Mouse (Mus musculus): ENCODE data around the gene Traf3. TPM values are rescaled to one million over a fixed set of nuclear protein-coding genes. Genes with fewer than 3 reads are reported as not detected.

The Traf3 gene
- total RNA-seq, 4 experiments from 2014 or later: 48.0 to 54.3 (median 53.3) TPM

DNA sequence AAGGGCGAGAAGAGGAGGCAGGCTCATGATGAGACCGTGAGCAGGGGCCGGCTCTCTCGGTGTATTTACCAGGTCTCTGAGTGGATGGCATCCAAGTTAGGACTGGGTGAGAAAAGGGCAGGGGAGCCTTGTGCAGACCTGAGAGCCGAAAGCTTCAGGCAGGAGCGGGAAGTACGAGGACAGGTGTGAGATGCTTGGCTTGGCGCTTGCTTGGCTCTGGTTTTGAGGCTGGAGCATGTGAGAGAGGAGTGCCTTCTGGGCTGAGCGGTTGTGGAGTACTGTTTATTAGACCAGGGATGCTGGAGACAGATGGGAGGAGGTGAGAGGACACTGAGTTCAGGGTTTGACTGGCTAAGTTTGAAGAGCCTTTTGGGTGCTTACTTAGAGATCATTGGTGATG, 27.2 kb downstream of the Traf3 start:
- no peak for DNase-seq (ENCODE audit: low spot score in 2 of 2)

- no peak for DNase-seq (ENCODE audit: low spot score in 2 of 2)
Measured at GRCm38 (mm10) chr12:111196548-111196947, 30.4 kb downstream of the Traf3 start.

- peak in 1 of 2 experiments; percentile 27 for DNase-seq (ENCODE audit: low spot score in 2 of 2)
Measured at GRCm38 (mm10) chr12:111203076-111203475, 36.9 kb downstream of the Traf3 start.

DNA sequence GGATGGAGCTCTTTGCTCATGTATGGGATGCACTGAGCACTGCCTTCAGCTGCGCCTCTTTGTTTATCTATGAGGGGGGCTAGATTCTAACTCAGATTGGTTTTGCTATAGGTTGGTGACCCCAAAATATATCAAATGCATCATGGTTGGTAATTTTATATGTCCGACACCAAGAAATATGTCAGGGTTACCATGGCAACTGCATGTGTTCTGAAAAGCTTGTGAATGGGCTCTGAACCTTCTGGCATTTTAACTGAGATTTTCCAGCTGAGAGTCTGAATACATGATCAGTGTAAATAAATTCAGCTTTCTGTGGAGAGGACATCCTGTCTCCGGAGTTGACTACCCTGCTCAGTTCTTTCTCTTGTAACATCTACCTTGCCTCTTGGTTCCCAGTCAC, 37.8 kb downstream of the Traf3 start:
- no peak for DNase-seq (ENCODE audit: low spot score in 2 of 2)

GRCm38 (mm10) chr12:111207641-111208040, 41.5 kb downstream of the Traf3 start:
- no peak for DNase-seq (ENCODE audit: low spot score in 2 of 2)

DNA sequence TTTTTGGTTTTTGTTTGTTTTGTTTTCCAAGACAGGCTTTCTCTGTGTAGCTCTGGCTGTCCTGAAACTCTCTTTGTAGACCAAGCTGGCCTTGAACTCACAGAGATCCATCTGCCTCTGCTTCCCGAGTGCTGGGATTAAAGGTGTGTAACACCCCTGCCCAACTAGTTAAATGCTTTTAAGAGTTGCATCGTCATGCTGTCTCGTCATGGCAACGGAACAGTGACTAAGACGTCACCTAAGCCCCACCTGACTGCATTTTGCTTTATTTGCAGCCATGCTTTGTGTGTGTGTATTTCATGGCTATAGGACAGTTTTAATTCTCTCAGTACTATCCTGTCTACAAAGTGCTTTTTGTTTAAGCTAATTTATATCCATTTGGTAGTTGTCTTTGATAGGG, 45.6 kb downstream of the Traf3 start:
- no peak for DNase-seq (ENCODE audit: low spot score in 2 of 2)

GRCm38 (mm10) chr12:111218867-111219266, 52.7 kb downstream of the Traf3 start:
- no peak for DNase-seq (ENCODE audit: low spot score in 2 of 2)

DNA sequence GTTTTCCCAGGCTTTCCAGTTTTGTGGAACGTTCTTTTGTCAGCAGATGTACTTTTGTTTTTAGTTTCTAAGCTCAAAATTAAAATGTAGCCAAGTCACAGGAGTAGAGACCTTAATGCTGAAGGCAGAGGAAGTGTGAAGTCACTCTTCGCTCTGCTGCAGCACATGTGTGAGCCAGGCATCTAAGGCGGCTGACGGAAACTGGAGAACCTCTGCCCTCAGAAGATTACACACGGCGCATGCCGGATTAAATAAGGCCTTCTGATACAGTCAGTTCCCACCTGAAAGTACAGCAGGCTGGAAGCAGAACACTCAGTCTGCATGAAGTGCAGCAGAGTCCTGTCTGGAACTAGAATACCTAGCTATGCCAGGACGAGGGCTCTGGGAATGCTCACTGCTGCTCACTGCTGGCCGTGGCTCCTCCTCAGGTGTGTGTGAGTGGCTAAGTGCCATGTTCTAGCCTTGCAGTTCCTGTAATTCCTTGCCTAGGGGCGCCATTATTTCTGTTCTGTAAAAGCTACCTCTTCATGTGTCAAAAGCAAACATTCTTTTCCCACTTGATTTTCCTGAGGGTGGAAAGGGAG, 59.1 kb downstream of the Traf3 start:
- DNase-seq (ENCODE audit: low spot score in 2 of 2): no peak

- DNase-seq (ENCODE audit: low spot score in 2 of 2): no peak
Measured at GRCm38 (mm10) chr12:111227410-111227809, 61.2 kb downstream of the Traf3 start.

DNA sequence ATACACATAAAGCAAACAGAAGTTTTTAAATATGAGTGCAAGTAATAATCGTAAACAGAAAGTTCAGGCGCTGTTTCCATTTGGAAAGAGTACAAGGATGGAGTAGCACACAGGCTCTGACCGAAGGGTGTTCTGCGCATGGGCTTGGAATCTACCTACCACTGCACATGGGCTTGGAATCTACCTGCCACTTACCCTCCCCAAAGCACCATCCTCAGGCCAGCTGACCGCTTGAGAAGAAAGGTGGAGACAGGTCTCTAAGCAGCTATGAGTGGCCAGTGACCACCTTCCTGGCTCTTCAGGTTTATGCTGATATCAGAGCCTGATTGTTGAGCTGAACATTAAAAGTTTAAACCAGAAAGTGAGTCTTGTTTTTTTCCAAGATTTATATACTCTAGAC, 62.3 kb downstream of the Traf3 start:
- DNase-seq (ENCODE audit: low spot score in 2 of 2): no peak

DNA sequence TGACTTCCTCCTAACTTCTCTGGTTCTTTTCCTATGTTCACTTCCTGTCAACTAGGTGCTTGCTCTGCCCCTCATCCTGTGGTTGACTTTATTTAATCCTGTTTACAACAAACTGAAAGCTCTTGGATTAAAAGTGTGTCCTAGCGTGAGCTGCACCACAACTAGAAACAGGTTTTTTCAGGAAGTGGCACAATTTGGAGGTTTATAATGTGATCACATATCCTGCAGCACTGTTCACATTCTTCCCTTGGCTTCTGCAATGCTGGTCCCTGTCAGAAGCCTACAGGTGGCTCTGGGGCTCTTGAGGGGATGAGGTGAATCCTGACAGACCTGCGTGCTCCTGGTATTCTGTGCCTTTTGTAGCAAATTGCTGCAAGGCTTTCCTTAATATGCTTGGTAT, 64.6 kb downstream of the Traf3 start:
- no peak for DNase-seq (ENCODE audit: low spot score in 2 of 2)

GRCm38 (mm10) chr12:111233798-111234197, 67.6 kb downstream of the Traf3 start:
- no peak for DNase-seq (ENCODE audit: low spot score in 2 of 2)

DNA sequence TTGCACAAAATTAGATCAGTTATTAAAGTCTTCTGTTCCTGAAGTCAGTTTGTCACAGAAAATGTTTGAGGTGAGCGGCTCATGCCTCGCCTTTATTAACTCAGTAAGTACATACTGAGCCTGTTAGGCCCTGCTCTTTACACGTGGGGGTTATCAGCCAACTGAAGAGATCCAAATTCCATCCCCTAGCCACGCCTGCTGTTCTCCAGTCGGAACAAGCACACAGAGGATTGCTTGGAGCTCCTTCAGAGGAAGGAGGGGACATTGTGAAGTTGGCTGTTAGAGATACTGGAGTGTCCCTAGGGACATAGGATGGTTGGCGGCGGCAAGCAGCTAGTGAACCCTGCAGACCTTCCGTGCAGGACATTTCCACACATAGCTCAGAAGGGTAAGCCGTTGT, 68.2 kb downstream of the Traf3 start:
- no peak for DNase-seq (ENCODE audit: low spot score in 2 of 2)

DNA sequence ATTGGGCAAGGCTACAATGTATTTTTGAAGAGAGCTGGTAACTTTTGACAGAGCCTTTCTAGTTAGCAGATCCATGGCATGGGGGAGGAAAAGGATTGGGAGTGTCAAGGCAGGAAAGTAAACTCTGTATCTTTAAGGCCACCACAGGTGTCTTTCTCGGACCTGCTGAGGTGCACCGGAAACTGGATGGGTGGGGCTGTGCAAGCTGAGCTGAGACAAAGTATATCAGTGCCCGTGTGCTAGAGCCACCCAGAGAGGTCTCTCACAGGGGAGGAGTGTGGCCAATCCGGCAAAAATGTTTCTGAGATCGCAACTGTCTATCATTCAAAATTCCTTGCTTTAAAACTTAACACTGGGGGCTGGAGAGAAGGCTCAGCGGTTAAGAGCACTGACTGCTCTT, 69.5 kb downstream of the Traf3 start:
- DNase-seq (ENCODE audit: low spot score in 2 of 2): no peak

DNA sequence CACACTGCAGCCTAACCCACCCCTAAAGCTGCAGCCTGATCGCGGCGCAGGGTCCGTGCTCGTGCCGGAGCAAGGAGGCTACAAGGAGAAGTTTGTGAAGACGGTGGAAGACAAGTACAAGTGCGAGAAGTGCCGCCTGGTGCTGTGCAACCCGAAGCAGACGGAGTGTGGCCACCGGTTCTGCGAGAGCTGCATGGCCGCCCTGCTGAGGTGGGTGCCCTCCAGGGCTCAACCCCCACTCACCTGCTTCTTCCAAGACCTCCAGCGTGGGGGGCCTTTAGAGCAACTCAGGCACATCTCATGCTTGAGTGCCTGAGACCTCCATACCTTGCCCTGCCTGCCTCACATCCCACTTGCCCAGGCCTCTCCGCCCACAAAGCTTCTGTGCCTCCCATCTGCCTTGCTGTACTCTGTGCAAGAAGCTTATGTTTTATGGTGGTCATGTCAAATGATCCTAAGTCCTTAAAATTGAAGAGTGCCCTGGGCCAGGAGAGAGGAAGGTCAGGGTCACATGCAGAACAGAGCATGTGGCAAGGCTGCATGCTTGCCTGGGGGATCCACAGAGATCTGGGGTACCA, 71.5 kb downstream of the Traf3 start:
- DNase-seq (ENCODE audit: low spot score in 2 of 2): peak; percentile 40 to 42

- no peak for DNase-seq (ENCODE audit: low spot score in 2 of 2)
Measured at GRCm38 (mm10) chr12:111238345-111238744, 72.2 kb downstream of the Traf3 start.

GRCm38 (mm10) chr12:111238778-111239177, 72.6 kb downstream of the Traf3 start:
- peak; percentile 42 to 48 for DNase-seq (ENCODE audit: low spot score in 2 of 2)

- DNase-seq (ENCODE audit: low spot score in 2 of 2): no peak
Measured at GRCm38 (mm10) chr12:111239930-111240329, 73.8 kb downstream of the Traf3 start.

DNA sequence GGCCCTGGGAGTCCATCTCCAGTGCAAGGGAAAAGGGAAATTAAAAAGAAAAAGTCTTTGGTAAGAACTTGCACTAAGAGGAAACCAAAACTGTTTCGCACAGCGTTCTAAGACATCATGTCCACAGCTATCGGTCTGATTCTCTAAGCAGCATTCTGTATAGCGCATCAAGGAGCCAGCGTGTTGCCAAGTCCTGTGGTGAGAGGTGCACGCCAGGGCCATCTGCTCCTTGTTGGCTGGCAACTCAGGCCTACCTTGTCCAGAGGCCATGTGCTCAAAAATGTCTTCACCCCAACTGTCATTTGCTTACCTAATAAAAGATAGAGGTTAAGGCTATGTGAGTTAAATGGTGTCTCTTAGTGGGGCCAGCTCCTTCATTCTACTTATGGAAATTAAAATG, 75.7 kb downstream of the Traf3 start:
- DNase-seq (ENCODE audit: low spot score in 2 of 2): no peak

- DNase-seq (ENCODE audit: low spot score in 2 of 2): no peak
Measured at GRCm38 (mm10) chr12:111242346-111242745, 76.2 kb downstream of the Traf3 start.

DNA sequence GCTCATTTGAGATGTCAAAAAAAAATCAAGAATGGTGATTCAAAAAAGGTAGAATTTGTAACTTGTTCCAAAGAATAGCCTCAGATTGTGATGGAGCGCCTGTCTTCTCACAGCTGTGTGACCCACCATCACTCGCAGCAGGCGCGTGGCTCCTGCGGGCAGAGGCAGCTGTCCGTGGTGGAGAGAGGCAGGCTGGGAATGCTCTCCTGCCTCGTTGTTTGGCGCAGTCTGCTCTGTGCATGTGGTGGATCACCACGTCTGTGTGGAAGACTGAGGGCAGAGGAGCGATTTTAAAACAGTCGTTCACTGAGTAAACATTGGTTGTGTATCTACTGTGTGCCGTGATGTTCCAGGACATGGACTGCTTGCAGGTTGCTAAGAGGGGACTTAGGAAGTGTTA, 77.6 kb downstream of the Traf3 start:
- DNase-seq (ENCODE audit: low spot score in 2 of 2): no peak

DNA sequence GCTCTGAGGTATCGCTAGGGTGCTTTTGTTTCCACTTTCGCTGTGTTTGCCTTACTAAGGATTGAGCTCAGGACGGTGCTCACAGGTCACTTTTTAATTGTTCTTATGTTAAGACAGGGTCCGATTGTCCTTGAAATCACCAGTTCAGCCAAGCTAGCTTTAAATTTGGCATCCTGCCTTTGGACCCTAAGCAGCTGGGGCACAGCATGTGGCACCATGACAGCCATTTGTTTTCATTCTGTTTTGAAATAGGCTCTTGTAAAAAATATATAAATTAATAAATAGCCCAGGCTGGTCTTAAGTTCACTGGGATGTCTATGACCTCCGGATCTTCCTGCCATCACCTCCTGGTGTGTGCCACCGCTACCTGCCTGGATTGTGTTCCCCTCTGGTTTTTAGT, 78.9 kb downstream of the Traf3 start:
- DNase-seq (ENCODE audit: low spot score in 2 of 2): no peak

GRCm38 (mm10) chr12:111246808-111247464, 80.8 kb downstream of the Traf3 start:
- no peak for DNase-seq (ENCODE audit: low spot score in 2 of 2)

All from layer of hippocampus, adult 8-10 months (tissue).